Mouse (Mus musculus) spleen, adult 2 months (tissue): Measurements from ENCODE around the gene Abcg5. TPM values are rescaled to one million over a fixed set of nuclear protein-coding genes. Genes with fewer than 3 reads are reported as not detected.

Experiments
- DNase-seq, 2 experiments: peaks; one replicate each; pipeline versions ENCODE4 v3.0.0 to v3.0.0-alpha.2; 2012 to 2021; ENCODE audit warnings: low spot score in 2 of 2, low read depth in 1 of 2
- H3K27ac ChIP-seq: fragments of 200-500 bp; 2 replicates; pipeline ENCODE4 v1.5.1; 2012; ENCODE audit warnings: low read length, inconsistent platforms; ENCODE audit not compliant: insufficient read depth
- H3K27me3 ChIP-seq: fragments of 200-500 bp; 2 replicates; pipeline ENCODE4 v1.6.1; 2012; ENCODE audit warnings: mild to moderate bottlenecking, moderate library complexity, low read length, inconsistent platforms; ENCODE audit not compliant: control insufficient read depth, insufficient read depth
- H3K36me3 ChIP-seq: fragments of 200-500 bp; 2 replicates; pipeline ENCODE4 v1.6.1; 2012; ENCODE audit warnings: mild to moderate bottlenecking, low read length, inconsistent platforms; ENCODE audit not compliant: control insufficient read depth, insufficient read depth
- H3K4me1 ChIP-seq: fragments of 200-500 bp; 2 replicates; pipeline ENCODE4 v1.6.1; 2011; ENCODE audit warnings: inconsistent platforms; ENCODE audit not compliant: control insufficient read depth, insufficient read depth, insufficient read length
- H3K4me3 ChIP-seq: fragments of 200-500 bp; 2 replicates; pipeline ENCODE4 v1.5.1; 2011; ENCODE audit warnings: mild to moderate bottlenecking, inconsistent platforms; ENCODE audit not compliant: insufficient read depth, insufficient read length; ENCODE audit errors: extremely low read depth
- CTCF ChIP-seq: fragments of 200-500 bp; IDR thresholded peaks from 2 replicates; pipeline ENCODE4 v1.5.1; 2011; ENCODE audit warnings: mild to moderate bottlenecking, inconsistent platforms; ENCODE audit not compliant: insufficient read depth, insufficient read length, insufficient replicate concordance; ENCODE audit errors: extremely low read depth
- POLR2A ChIP-seq: fragments of 200-500 bp; IDR thresholded peaks from 2 replicates; pipeline ENCODE4 v1.6.1; 2011; ENCODE audit warnings: low read depth, low read length, inconsistent platforms
- WGBS: fragments of 180-500 bp; shearing (Covaris S2); methylation state at CpG from one replicate; pipeline ENCODE4 v1.1.7; 2018; 5-methylcytosine and 5-hydroxymethylcytosine counted together
- polyA plus RNA-seq: library from polyadenylated mRNA; depleted of rRNA; stranded (reverse); fragments of >200 nt; gene quantifications from 2 replicates; pipeline ENCODE4 v1.2.3, GENCODE M21; 2012

Gene Abcg5
- polyA plus RNA-seq, 1 experiment, result 0.09 TPM

GRCm38 (mm10) chr17:84622873-84623272 is 59.9 kb downstream of the Abcg5 start:
- Histone ChIP-seq H3K4me3 (no peak overlapping the region), H3K27ac (no peak overlapping the region), H3K27me3 (no peaks in the 10 kb centered on the region), H3K4me1 (no peaks in the 10 kb centered on the region; the same call in 1 of the 2 replicates), H3K36me3 (no peaks in the 10 kb centered on the region)
- no peak for TF ChIP-seq POLR2A
- no peak for TF ChIP-seq CTCF
- DNase-seq, result no peak
- 78% methylated on average over 2 of the region's 2 CpGs for WGBS

GRCm38 (mm10) chr17:84622028-84622427 is 60.8 kb downstream of the Abcg5 start:
- no peak overlapping the region for H3K27ac ChIP-seq
- no peak for TF ChIP-seq CTCF
- no peak for TF ChIP-seq POLR2A
- no peaks in the 10 kb centered on the region; the same call in 1 of the 2 replicates for H3K4me1 ChIP-seq
- no peak for DNase-seq
- no peaks in the 10 kb centered on the region for H3K27me3 ChIP-seq
- no peaks in the 10 kb centered on the region for H3K36me3 ChIP-seq
- 55% methylated on average over 4 of the region's 4 CpGs for WGBS
- H3K4me3 ChIP-seq, result no peak overlapping the region

GRCm38 (mm10) chr17:84621209-84621608 is 61.6 kb downstream of the Abcg5 start:
- 79% methylated on average over 6 of the region's 6 CpGs for WGBS
- H3K27me3 ChIP-seq, result no peaks in the 10 kb centered on the region

GRCm38 (mm10) chr17:84620610-84621009 is 62.2 kb downstream of the Abcg5 start:
- TF ChIP-seq CTCF (no peak), POLR2A (no peak)

More at GRCm38 (mm10) chr17:84621209-84621608, 61.6 kb downstream of the Abcg5 start:
- DNase-seq, result no peak
- no peaks in the 10 kb centered on the region; the same call in 1 of the 2 replicates for H3K4me1 ChIP-seq
- TF ChIP-seq POLR2A (no peak), CTCF (no peak)
- no peak overlapping the region for H3K27ac ChIP-seq
- no peaks in the 10 kb centered on the region for H3K36me3 ChIP-seq
- no peak overlapping the region for H3K4me3 ChIP-seq

GRCm38 (mm10) chr17:84620076-84620475 is 62.7 kb downstream of the Abcg5 start:
- no peaks in the 10 kb centered on the region for H3K36me3 ChIP-seq
- H3K4me1 ChIP-seq, result no peaks in the 10 kb centered on the region; the same call in 1 of the 2 replicates
- TF ChIP-seq CTCF (no peak), POLR2A (no peak)
- H3K27ac ChIP-seq, result 0 out of 2 replicates have a peak overlapping the region, but pooled peaks have one; percentile 21
- DNase-seq, result no peak
- H3K4me3 ChIP-seq, result no peak overlapping the region; the same call in 1 of the 2 replicates
- 91% methylated on average over 3 of the region's 3 CpGs for WGBS
- H3K27me3 ChIP-seq, result no peaks in the 10 kb centered on the region

More at GRCm38 (mm10) chr17:84620610-84621009, 62.2 kb downstream of the Abcg5 start:
- H3K4me3 ChIP-seq, result no peak overlapping the region
- 71% methylated on average over 6 of the region's 6 CpGs for WGBS
- no peak for DNase-seq
- H3K36me3 ChIP-seq, result no peaks in the 10 kb centered on the region
- no peaks in the 10 kb centered on the region for H3K27me3 ChIP-seq
- H3K4me1 ChIP-seq, result no peaks in the 10 kb centered on the region; the same call in 1 of the 2 replicates
- H3K27ac ChIP-seq, result no peak overlapping the region

GRCm38 (mm10) chr17:84619112-84619511 is 63.7 kb downstream of the Abcg5 start:
- Histone ChIP-seq H3K27me3 (no peaks in the 10 kb centered on the region), H3K4me1 (no peaks in the 10 kb centered on the region; the same call in 1 of the 2 replicates), H3K27ac (no peak overlapping the region), H3K36me3 (no peaks in the 10 kb centered on the region), H3K4me3 (no peak overlapping the region)
- 76% methylated on average over 7 of the region's 7 CpGs for WGBS
- DNase-seq, result no peak
- no peak for TF ChIP-seq POLR2A
- no peak for TF ChIP-seq CTCF

- DNase-seq, result no peak
- Histone ChIP-seq H3K27ac (no peak overlapping the region), H3K36me3 (no peaks in the 10 kb centered on the region), H3K27me3 (no peaks in the 10 kb centered on the region), H3K4me1 (no peaks in the 10 kb centered on the region; the same call in 1 of the 2 replicates), H3K4me3 (no peak overlapping the region)
- WGBS, result 65% methylated on average over 6 of the region's 6 CpGs
- TF ChIP-seq CTCF (no peak), POLR2A (no peak)
Observed at GRCm38 (mm10) chr17:84617953-84618352, 64.9 kb downstream of the Abcg5 start.
